Comparison of ENCODE assay signal across 38 mouse cellular contexts in the genomic region with DNA sequence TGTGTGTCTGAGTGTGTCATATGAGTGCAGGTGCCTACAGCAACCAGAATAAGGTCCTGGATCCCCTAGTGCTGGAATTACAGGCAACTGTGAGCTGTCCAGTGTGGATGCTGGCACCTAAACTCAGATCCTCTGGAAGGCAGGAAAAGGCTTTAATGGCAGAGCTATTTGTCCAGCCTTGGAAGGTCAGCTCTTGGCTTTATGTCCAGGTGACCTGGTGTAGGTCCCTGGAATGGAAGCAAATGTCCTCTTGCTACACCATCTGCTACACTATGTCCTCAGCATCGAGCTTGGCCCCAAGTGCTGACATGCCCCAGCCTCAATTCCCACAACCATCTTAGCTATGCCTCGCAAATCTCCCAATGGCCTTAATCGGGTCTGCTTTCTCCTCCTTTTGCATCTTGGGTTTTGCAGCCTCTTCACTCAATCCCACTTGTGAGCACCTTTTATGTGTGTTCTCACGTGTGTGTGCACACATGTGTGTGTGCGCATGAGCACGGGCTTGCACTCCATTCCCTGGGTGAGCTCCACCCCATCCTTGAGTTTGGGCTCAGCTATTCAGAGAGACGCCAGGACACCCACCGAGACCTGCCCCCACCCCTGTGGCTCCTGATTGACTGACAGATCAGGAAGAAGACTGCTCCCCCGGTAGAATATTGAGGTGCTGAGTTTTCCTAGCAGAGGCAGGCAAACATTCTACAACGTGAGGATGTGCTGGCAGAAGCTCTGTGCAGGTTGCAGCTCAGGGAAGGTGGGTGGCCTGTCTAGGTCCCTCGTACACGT. TPM values are rescaled to one million over a fixed set of nuclear protein-coding genes. Genes with fewer than 3 reads are reported as not detected.
DNase-seq lines count a peak whose midpoint lies in the region; ATAC-seq lines count a peak whose summit lies in the region.
"Had no signal": no experiment of that assay in that cellular context is flagged by ENCODE, and none has a peak within 500 bp of the region (broad histone marks: within the 10 kb centered on the region; RNA-seq: fewer than 3 reads in every experiment).

No protein-coding gene starts in this region.

- H3K36me3 ChIP-seq in midbrain, embryonic 10.5 days = no peaks in the 10 kb centered on the region
- no peaks in the 10 kb centered on the region for H3K36me3 ChIP-seq in midbrain, embryonic 14.5 days (ENCODE audit: control insufficient read depth, insufficient read depth, low read length)
- H3K36me3 ChIP-seq in forebrain, embryonic 15.5 days = no peaks in the 10 kb centered on the region
- H3K36me3 ChIP-seq: embryonic facial prominence, embryonic 12.5 days; heart, embryonic 13.5 days; liver, embryonic 12.5 days; midbrain, embryonic 15.5 days; neural tube, embryonic 12.5 days had no signal

- DNase-seq in midbrain, embryonic 10.5 days (ENCODE audit: low spot score) = no peak
- no peak for DNase-seq in midbrain, embryonic 14.5 days
- peak; percentile 40 for DNase-seq in cerebellum, adult 11-12 months
- DNase-seq in cerebellum, adult 8-10 months = peak; percentile 15
- peak; percentile 27 to 36 for DNase-seq in cerebellum, postnatal 25 days
- no peak for DNase-seq in adrenal gland, postnatal 10 days
- DNase-seq: adrenal gland, adult 2 months; B cell, adult 2 months; embryo, embryonic 11 days; heart, postnatal 10 days; kidney, adult 9 months; kidney, postnatal 10 days; left cerebral cortex, postnatal 4 days; liver, postnatal 0 days; lung, postnatal 36 days; right cerebral cortex, adult 18-20 months; spleen, adult 18-20 months; thymus, adult 18-20 months; thymus, postnatal 25 days had no signal

- H3K4me2 ChIP-seq in midbrain, embryonic 14.5 days (ENCODE audit: low read length) = no peak overlapping the region
- H3K4me2 ChIP-seq in forebrain, embryonic 15.5 days (replicated peaks) = no peak overlapping the region
- H3K4me2 ChIP-seq: embryonic facial prominence, embryonic 12.5 days; heart, embryonic 13.5 days; liver, embryonic 12.5 days; midbrain, embryonic 15.5 days; neural tube, embryonic 12.5 days had no signal

- no peak overlapping the region for H3K9ac ChIP-seq in midbrain, embryonic 14.5 days (replicated peaks; ENCODE audit: low read length)
- no peak overlapping the region for H3K9ac ChIP-seq in forebrain, embryonic 15.5 days (replicated peaks)
- H3K9ac ChIP-seq: embryonic facial prominence, embryonic 12.5 days; heart, embryonic 13.5 days; liver, embryonic 12.5 days; liver, postnatal 0 days; midbrain, embryonic 15.5 days; neural tube, embryonic 12.5 days had no signal

- 0 out of 2 replicates have a peak overlapping the region, but pooled peaks have one; percentile 9 for H3K27ac ChIP-seq in midbrain, embryonic 10.5 days (replicated peaks)
- H3K27ac ChIP-seq in midbrain, embryonic 14.5 days (replicated peaks; ENCODE audit: low read depth, low read length) = no peak overlapping the region
- H3K27ac ChIP-seq in forebrain, embryonic 15.5 days (replicated peaks) = no peak overlapping the region
- H3K27ac ChIP-seq: embryonic facial prominence, embryonic 12.5 days; heart, embryonic 13.5 days; liver, embryonic 12.5 days; midbrain, embryonic 15.5 days; neural tube, embryonic 12.5 days; stomach, postnatal 0 days had no signal

- H3K9me3 ChIP-seq in midbrain, embryonic 10.5 days (replicated peaks) = no peaks in the 10 kb centered on the region
- H3K9me3 ChIP-seq in midbrain, embryonic 14.5 days (ENCODE audit: control insufficient read depth, low read length) = no peaks in the 10 kb centered on the region
- H3K9me3 ChIP-seq in forebrain, embryonic 15.5 days = no peaks in the 10 kb centered on the region
- H3K9me3 ChIP-seq: embryonic facial prominence, embryonic 12.5 days; heart, embryonic 13.5 days; liver, embryonic 12.5 days; midbrain, embryonic 15.5 days; neural tube, embryonic 12.5 days had no signal

- no peak for ATAC-seq in midbrain, embryonic 14.5 days (ENCODE audit: low FRiP score, low TSS enrichment)
- ATAC-seq in forebrain, embryonic 15.5 days (replicated peaks) = no peak
- ATAC-seq: activated CD4-positive, CD25-positive, alpha-beta regulatory T cell, adult 4 months; forebrain, embryonic 14.5 days; intestine, postnatal 0 days; liver, embryonic 12.5 days; liver, postnatal 0 days; midbrain, embryonic 15.5 days had no signal

- WGBS in midbrain, embryonic 10.5 days = 54% methylated on average over 12 of the region's 12 CpGs
- 46% methylated on average over 12 of the region's 12 CpGs for WGBS in midbrain, embryonic 14.5 days
- whole genome bisulfite sequencing in forebrain, embryonic 15.5 days = 48% methylated on average over 12 of the region's 12 CpGs

- peaks cover 72% of the 10 kb centered on the region for H3K27me3 ChIP-seq in midbrain, embryonic 10.5 days (ENCODE audit: low read depth, poor library complexity, severe bottlenecking)
- H3K27me3 ChIP-seq in midbrain, embryonic 14.5 days (ENCODE audit: control insufficient read depth, insufficient read depth, low read length) = no peaks in the 10 kb centered on the region
- H3K27me3 ChIP-seq in forebrain, embryonic 15.5 days = no peaks in the 10 kb centered on the region
- H3K27me3 ChIP-seq: liver, embryonic 12.5 days; midbrain, embryonic 15.5 days had no signal

- no peak overlapping the region for H3K4me3 ChIP-seq in midbrain, embryonic 10.5 days
- H3K4me3 ChIP-seq in midbrain, embryonic 14.5 days (replicated peaks; ENCODE audit: low read depth, low read length) = no peak overlapping the region
- no peak overlapping the region for H3K4me3 ChIP-seq in forebrain, embryonic 15.5 days
- H3K4me3 ChIP-seq: embryonic facial prominence, embryonic 12.5 days; heart, embryonic 13.5 days; liver, embryonic 12.5 days; midbrain, embryonic 15.5 days; neural tube, embryonic 12.5 days had no signal

- peaks cover 40% of the 10 kb centered on the region for H3K4me1 ChIP-seq in midbrain, embryonic 10.5 days
- 0 out of 2 replicates have a peak, but pooled peaks cover 3% of the 10 kb centered on the region for H3K4me1 ChIP-seq in midbrain, embryonic 14.5 days (ENCODE audit: control insufficient read depth, insufficient read depth, low read length)
- no peaks in the 10 kb centered on the region for H3K4me1 ChIP-seq in forebrain, embryonic 15.5 days
- H3K4me1 ChIP-seq: embryonic facial prominence, embryonic 12.5 days; heart, embryonic 13.5 days; liver, embryonic 12.5 days; midbrain, embryonic 15.5 days had no signal

RNA-seq across cellular contexts. Expression of a gene that starts 3.9 kb away (rescaled TPM):
- polyA plus RNA-seq in midbrain, embryonic 10.5 days (2016; fragmentation: Nextera tagmentation; extraction: Ambion mirVana) = 19.3 and 23.4 TPM in 2 replicates
- polyA plus RNA-seq in midbrain, embryonic 14.5 days (2014; fragmentation: Nextera tagmentation; extraction: Ambion mirVana) = 48.3 and 107 TPM in 2 replicates
- polyA plus RNA-seq in forebrain, embryonic 15.5 days (2015; fragmentation: Nextera tagmentation; extraction: Ambion mirVana) = 149 and 150 TPM in 2 replicates
- total RNA-seq in adrenal gland, postnatal 10 days (2021) = 1 to 10 TPM; 1.2 to 4.2 TPM
- total RNA-seq: megakaryocyte, adult 5-6 weeks had no signal

RNA-seq across cellular contexts. Expression of a gene that starts 14.8 kb away (rescaled TPM):
- polyA plus RNA-seq in midbrain, embryonic 10.5 days (2016; fragmentation: Nextera tagmentation; extraction: Ambion mirVana) = 0.89 and 0.90 TPM in 2 replicates
- not detected in 2 replicates for polyA plus RNA-seq in midbrain, embryonic 14.5 days (2014; fragmentation: Nextera tagmentation; extraction: Ambion mirVana)
- 0.24 TPM in 1 of 2 replicates, not detected in the other for polyA plus RNA-seq in forebrain, embryonic 15.5 days (2015; fragmentation: Nextera tagmentation; extraction: Ambion mirVana)
- total RNA-seq in adrenal gland, postnatal 10 days (2021) = not detected
- total RNA-seq: adrenal gland, adult 2 months; adrenal gland, postnatal 4 days; gastrocnemius, adult 8-10 months; gastrocnemius, postnatal 4 days; heart, adult 8-10 months; heart, postnatal 10 days; layer of hippocampus, adult 18-20 months; layer of hippocampus, postnatal 14 days; left cerebral cortex, postnatal 4 days; megakaryocyte, adult 5-6 weeks had no signal
- polyA plus RNA-seq: activated CD4-positive, CD25-positive, alpha-beta regulatory T cell, adult 4 months; adrenal gland, adult 2 months; heart, embryonic 13.5 days; limb, embryonic 14.5 days; liver, embryonic 12.5 days; liver, postnatal 0 days; lung, embryonic 16.5 days had no signal

Comparison
In these comparisons a context has a peak if more than half of its experiments do, and no peak if none do; other contexts are left out.
1. DNase-seq: peak in cerebellum, adult 11-12 months (single experiment), cerebellum, adult 8-10 months (single experiment) and cerebellum, postnatal 25 days (2 of 2); none in midbrain, embryonic 10.5 days (single experiment), midbrain, embryonic 14.5 days (single experiment) and adrenal gland, postnatal 10 days (single experiment).